Mouse (Mus musculus): Measurements from ENCODE around the gene Cdk5rap2. TPM values are rescaled to one million over a fixed set of nuclear protein-coding genes. Genes with fewer than 3 reads are reported as not detected.

The Cdk5rap2 gene
- total RNA-seq, 1 experiment from 2014 or later = 27.7 TPM

DNA sequence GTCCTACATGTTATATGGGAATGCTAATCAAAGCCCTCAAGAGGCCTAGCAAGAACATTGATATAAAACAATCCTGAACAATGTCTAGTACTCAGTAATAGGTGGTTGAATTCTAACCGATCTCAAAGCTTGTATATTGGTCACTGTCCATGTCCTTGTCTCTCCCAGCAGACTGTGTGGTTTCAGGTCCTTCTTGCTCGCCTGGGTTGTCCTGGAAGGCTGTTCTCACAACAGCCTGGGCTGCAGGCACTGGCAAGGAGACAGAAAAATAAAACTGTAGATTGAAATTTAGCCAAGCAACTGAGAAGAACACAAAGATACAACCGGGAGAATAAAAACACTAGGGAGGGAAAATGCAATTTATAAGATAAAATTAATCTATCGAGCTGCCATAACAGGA lies 137.7 kb downstream of the Cdk5rap2 start:
- ATAC-seq (ENCODE audit: extremely low read depth, insufficient number of reproducible peaks, low FRiP score, poor library complexity, severe bottlenecking) = no peak

GRCm38 (mm10) chr4:70267213-70267906 lies 142.9 kb downstream of the Cdk5rap2 start:
- no peak for ATAC-seq (ENCODE audit: extremely low read depth, insufficient number of reproducible peaks, low FRiP score, poor library complexity, severe bottlenecking)

DNA sequence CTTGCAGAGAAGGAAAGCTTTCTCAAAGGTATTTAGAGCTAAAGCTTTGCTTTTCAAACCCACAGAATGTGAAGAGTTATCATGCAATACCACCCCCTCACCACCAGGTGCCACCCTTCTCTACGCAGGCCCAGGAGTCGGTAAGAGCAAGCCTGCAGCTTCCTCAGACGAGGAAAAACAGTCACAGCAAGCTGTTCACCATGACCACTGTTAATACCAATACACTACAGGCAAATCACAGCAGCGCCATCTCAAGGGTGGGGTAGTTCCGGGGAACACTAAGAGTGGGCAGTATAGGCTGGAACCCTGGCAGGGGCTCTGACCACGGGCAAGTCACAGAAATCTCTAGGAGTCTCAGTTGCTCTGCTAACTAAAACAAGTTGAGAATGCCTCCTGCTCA lies 145.0 kb downstream of the Cdk5rap2 start:
- ATAC-seq (ENCODE audit: extremely low read depth, insufficient number of reproducible peaks, low FRiP score, poor library complexity, severe bottlenecking) = peak; percentile 64; the same call in 1 of the 2 replicates

DNA sequence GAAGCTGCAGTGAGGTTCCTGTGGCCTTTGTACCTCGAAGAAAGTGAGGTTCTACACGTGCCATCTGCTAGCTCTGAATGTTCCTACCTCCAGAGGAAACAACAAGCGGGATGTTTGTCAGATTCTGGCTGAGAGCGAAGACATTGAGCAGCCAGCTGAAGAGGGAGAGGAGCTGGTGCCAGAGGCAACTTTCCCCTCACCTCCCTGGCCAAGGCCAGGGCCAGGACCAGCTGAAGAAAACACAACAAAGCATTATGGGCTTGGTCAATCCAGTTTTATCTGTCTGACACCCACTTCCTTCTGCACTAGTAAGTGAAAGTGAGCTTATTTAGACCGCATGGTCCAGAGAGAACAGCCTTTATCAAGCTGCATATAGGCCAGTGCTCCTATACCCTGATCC lies 147.4 kb downstream of the Cdk5rap2 start:
- no peak for ATAC-seq (ENCODE audit: extremely low read depth, insufficient number of reproducible peaks, low FRiP score, poor library complexity, severe bottlenecking)

GRCm38 (mm10) chr4:70261315-70261714 lies 148.9 kb downstream of the Cdk5rap2 start:
- ATAC-seq (ENCODE audit: extremely low read depth, insufficient number of reproducible peaks, low FRiP score, poor library complexity, severe bottlenecking) = no peak

DNA sequence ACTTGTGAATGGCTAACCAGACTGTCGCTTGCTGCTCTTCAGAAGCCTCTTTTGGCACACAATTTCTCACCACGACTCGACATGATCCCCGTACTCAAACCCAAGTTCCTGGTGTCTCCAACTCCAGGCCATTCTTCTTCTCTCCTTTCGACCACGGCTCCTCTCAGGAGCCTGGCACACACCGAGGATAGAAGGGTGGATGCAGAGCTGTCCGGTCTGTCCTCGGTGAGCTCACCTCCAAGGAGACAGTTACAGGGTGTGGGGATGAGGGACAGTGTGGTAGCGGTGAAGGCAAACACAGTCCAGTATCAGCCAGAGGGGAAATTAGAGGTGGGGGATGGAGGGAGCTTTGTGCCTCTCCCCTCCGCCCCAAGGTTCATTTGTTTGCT lies 149.8 kb downstream of the Cdk5rap2 start:
- no peak for ATAC-seq (ENCODE audit: extremely low read depth, insufficient number of reproducible peaks, low FRiP score, poor library complexity, severe bottlenecking)

- no peak for ATAC-seq (ENCODE audit: extremely low read depth, insufficient number of reproducible peaks, low FRiP score, poor library complexity, severe bottlenecking)
Observed at GRCm38 (mm10) chr4:70259726-70260418, 150.4 kb downstream of the Cdk5rap2 start.

GRCm38 (mm10) chr4:70258826-70259225 lies 151.4 kb downstream of the Cdk5rap2 start:
- no peak for ATAC-seq (ENCODE audit: extremely low read depth, insufficient number of reproducible peaks, low FRiP score, poor library complexity, severe bottlenecking)

DNA sequence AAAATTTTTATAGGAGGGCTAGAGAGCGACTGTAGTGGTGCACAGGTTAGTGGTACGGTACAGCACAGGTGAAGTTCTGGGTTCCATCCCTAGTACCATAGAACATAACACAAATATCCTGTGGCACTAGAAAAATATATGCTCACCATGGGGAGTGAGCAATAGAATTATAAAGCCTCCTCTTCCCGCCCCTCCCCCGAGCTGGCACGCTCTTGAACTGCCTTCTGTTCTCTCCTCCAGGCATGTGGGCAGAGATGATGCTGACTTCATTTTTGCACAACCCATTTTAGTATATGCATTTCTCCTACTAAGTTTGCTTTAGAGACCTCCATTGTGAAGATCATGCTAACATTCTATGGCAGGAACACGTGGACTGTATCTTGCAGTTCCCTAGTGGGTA lies 152.0 kb downstream of the Cdk5rap2 start:
- no peak for ATAC-seq (ENCODE audit: extremely low read depth, insufficient number of reproducible peaks, low FRiP score, poor library complexity, severe bottlenecking)

GRCm38 (mm10) chr4:70251782-70252181 lies 158.5 kb downstream of the Cdk5rap2 start:
- ATAC-seq (ENCODE audit: extremely low read depth, insufficient number of reproducible peaks, low FRiP score, poor library complexity, severe bottlenecking) = no peak

- no peak for ATAC-seq (ENCODE audit: extremely low read depth, insufficient number of reproducible peaks, low FRiP score, poor library complexity, severe bottlenecking)
Observed at GRCm38 (mm10) chr4:70245706-70246105, 164.5 kb downstream of the Cdk5rap2 start.

DNA sequence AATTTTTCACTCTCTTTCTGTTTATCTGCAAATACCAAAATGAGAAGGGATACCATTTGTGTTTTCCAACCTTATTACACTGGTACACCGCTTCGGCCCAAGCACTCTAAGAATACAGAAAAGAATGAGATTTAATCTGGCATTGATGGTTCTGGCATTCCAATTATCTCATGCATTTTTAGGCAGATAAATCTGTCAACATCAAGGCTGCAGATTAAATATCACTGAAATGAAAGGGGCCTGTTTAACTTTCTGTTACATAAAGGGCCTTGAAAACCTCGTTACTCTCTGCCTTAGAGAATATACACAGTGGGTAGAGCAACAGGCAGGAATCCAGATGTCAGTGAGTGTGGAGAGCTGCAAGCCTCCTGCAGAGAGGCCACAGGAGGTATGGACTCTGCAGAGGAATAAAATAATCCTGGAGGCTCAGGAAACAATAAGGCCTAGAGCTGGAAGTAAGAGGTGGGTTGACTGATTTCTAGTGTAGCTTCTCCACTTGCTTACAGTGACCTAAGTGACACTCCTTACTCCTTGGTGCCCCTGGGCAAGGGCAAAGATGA lies 166.6 kb downstream of the Cdk5rap2 start:
- ATAC-seq (ENCODE audit: extremely low read depth, insufficient number of reproducible peaks, low FRiP score, poor library complexity, severe bottlenecking) = no peak

GRCm38 (mm10) chr4:70239731-70240130 lies 170.5 kb downstream of the Cdk5rap2 start:
- no peak for ATAC-seq (ENCODE audit: extremely low read depth, insufficient number of reproducible peaks, low FRiP score, poor library complexity, severe bottlenecking)

- ATAC-seq (ENCODE audit: extremely low read depth, insufficient number of reproducible peaks, low FRiP score, poor library complexity, severe bottlenecking) = no peak
Observed at GRCm38 (mm10) chr4:70238862-70239261, 171.4 kb downstream of the Cdk5rap2 start.

GRCm38 (mm10) chr4:70232383-70232782 lies 177.9 kb downstream of the Cdk5rap2 start:
- no peak for ATAC-seq (ENCODE audit: extremely low read depth, insufficient number of reproducible peaks, low FRiP score, poor library complexity, severe bottlenecking)

DNA sequence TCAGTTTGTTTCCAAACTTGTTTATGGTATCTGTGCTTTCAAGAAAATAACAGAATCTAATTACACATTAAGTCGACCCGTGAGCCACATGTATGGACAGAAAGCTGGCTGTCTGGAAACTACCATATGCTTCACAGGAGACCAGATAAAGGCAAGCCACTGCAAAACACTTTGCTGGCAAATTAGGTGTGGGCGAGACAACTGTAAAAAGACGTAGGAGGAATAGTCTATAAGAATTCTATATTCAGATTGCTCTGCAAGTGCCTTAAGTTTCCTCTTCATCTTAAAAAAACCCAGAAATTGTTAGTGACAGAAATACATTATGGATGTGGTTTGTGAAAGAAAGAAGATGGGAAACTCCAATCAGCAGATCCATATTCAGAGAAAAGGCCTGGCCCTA lies 180.4 kb downstream of the Cdk5rap2 start:
- ATAC-seq (ENCODE audit: extremely low read depth, insufficient number of reproducible peaks, low FRiP score, poor library complexity, severe bottlenecking) = no peak

DNA sequence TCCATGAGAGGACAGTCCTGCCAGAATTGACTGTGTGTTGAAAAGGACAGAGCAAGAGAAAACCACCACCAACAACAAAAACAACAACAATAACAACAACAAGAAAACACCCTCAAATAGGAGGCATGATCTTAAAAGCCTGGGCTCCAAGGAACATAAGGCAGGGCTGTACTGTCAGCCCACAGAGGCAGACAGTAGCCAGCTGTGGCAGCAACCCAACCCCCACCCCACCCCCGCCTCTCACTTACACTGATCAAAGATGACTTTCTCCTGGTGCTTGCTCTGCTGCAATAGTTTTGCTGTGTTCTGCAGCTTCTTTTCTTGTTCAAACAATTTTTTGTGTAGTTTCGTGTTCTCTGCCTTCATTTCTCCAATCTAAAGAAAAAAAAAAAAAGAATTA lies 181.9 kb downstream of the Cdk5rap2 start:
- no peak for ATAC-seq (ENCODE audit: extremely low read depth, insufficient number of reproducible peaks, low FRiP score, poor library complexity, severe bottlenecking)

DNA sequence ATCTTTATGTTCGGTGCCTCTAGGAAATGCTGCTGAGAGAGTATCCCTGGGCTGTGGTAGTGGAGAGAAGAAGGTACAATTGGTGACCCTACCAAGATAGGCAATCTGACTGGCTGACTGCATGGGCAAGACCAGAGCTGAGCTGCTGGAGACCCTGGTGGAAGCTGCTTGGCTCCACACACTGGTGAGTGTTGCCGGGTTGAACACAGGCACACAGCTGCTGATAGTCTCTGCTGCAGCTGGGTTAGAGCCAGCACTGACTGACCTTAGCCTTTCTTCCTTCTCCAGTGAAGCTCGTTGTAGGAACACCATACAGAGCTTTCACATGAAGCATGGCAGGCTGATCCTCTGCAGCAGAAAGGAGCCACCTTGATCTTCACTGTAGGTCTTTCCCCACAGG lies 182.6 kb downstream of the Cdk5rap2 start:
- peak; percentile 25; the same call in 1 of the 2 replicates for ATAC-seq (ENCODE audit: extremely low read depth, insufficient number of reproducible peaks, low FRiP score, poor library complexity, severe bottlenecking)

- ATAC-seq (ENCODE audit: extremely low read depth, insufficient number of reproducible peaks, low FRiP score, poor library complexity, severe bottlenecking) = no peak
Observed at GRCm38 (mm10) chr4:70224503-70224902, 185.7 kb downstream of the Cdk5rap2 start.

GRCm38 (mm10) chr4:70221878-70222277 lies 188.4 kb downstream of the Cdk5rap2 start:
- ATAC-seq (ENCODE audit: extremely low read depth, insufficient number of reproducible peaks, low FRiP score, poor library complexity, severe bottlenecking) = no peak

Measured in neutrophil, adult 5-6 weeks (primary cell).